Mouse (Mus musculus) layer of hippocampus, adult 11-12 months (tissue): ENCODE measurements around the gene Csf2rb.
A peak's percentile ranks its signal among the peaks of the same experiment; 100 is the strongest.
"Not testable (repeated sequence)": the region's sequence is repeated elsewhere in the genome, so short reads cannot be mapped to it uniquely, and the experiment has no call there.

Source experiments
- DNase-seq: peaks from one replicate; pipeline ENCODE4 v3.0.0; 2022; ENCODE audit warnings: low spot score

Csf2rb gene

DNA sequence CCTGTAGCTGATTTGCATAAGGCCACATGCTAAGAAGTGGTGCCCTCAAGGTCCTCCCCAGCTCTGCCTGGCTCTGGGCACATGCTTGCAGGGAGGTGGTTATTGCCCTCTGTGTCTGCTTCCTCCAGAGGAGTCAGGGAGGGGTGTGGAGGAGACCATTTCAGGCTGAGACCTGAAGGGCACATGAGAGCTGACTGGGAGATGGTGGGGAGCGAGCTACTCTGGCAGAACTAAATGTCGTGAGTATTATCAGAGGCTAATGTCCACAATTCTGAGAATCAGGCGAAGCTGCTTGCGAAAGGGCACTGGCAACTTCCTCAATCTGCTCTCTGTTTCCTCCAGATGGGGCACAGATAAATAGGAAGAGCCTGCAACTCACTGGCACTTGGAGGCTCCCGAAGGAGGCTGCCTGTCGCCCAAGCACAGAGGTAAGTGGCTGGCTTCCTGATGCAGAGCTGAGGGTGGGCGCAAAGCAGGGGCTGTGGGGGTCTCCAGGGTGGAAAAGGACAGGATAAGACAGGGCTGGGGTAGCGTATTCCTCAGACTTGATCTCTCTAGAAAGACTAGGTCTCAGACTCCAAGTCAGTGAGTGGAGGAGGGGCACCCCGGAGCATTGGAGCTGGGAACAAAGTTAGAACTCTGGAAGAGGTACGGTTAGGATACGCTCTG, at the start of gene Csf2rb:
Gene Csf2rb, plus strand, starts transcription at position 82 of the 669 bp plus-strand sequence.
- peak; percentile 23 for DNase-seq

DNA sequence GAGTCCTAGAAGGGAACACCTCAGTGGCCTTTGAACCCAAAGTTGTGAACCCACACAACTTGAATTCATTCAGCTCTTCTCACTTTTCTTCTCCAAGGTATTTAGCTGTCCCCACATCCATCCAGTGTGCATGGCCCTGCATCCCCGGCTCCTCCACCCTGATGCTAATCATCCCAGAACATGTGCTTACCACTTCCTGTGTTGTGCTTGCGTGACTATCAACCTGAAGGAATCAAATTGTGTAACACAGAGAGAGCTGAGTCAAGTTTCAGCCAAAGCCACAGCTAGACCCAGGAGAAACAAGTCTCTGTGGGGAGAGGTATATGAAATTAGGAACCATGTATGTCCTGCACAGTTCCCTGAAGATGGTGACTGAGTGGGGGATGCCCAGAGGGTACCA, 47.2 kb upstream of the Csf2rb start:
- no peak for DNase-seq

DNA sequence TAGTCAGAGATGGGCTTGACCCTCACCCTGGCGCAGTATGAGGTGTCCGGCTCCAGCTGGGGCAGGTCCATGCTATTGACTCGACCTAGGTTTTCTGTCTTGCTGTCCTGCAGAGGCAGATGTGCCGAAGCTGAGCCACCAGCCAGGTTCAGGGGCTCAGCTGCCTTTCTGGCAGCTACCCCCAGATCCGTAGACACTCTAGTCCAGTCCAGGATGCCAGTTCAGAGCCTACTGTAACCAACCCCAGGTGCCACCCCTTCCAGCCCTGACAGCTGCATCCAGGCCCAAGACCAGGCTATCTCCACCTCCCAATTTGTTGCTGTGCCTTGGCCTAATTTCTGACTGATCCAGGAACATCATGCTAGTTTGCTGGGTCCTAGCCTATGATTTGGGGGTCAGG, 37.6 kb upstream of the Csf2rb start:
- no peak for DNase-seq

DNA sequence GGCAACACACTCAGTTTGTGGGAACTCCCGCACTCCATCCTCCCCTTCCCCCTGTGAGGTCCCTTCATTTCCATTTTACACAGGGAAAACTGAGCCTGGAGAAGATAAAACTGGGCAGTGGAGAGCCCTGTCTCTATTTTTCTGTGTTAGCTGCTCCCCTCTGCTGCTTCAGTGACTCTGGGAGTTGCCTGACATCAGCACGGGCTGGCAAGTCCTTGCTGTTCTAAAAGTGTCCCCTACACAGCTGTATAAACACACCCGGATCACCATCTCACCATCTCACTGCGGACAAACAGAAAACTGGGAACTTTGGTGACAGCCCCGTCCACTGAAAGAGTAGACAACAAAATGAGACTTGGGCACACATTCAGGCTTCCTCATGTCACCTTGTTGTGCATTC, 35.8 kb upstream of the Csf2rb start:
- DNase-seq = not testable (repeated sequence)

DNA sequence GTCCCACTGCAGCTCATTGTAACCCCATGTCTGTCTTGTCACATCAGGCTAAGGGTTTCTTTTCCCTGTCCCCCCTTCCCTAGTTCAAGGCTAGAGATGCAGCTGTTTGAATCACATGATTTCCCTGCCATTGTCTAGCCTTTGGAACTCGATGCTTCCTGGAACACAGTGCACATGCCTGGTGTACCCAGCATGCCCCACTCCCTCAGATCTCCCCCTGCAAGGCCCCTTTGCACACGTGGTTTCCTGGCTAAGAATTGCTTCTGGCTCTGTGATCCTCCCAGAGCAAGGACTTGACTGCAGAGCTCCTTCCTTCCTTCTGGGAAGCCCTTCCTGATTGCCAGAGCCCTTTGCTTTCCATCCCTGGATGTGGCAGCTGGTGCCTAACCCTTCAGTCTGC, 32.3 kb upstream of the Csf2rb start:
- DNase-seq = not testable (repeated sequence)

DNA sequence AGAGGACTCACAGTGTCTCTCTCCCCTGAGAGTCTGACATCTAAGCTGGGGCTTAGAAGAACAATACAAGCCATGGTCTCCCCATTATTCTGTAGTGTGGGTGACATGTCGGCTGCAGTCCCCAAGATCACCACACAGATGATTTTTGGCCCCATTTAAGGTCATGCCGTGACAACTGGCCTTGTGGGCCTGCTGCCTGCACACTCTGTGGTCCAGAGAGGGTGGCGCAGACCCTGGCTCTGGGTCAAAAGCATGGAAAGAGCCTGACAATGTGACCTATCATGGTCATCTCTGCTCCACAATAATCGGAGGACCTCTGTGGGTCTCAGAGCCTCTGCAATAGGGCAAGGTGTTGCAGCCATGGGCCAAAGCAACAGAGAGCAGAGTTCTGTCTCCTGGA, 31.8 kb upstream of the Csf2rb start:
- DNase-seq = no peak

DNA sequence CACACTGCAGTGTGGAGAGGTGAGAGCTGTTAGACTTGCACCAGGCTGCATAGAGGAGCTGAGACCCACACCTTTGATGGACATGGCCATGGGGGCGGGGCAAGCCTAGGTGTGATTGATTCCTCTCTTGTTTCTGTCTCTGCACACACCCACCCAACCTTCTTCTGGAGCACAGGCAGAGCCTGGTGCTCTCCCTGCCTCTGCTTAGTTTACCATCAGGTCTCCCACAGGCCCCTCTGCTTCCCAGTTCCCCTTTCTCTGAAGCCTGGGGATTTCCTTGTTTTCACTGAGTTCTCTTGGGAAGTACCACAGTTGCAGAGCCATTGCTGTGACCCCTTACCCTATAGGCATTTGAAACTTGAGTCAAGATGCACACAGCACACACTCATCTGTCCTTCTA, 27.0 kb upstream of the Csf2rb start:
- DNase-seq = no peak

DNA sequence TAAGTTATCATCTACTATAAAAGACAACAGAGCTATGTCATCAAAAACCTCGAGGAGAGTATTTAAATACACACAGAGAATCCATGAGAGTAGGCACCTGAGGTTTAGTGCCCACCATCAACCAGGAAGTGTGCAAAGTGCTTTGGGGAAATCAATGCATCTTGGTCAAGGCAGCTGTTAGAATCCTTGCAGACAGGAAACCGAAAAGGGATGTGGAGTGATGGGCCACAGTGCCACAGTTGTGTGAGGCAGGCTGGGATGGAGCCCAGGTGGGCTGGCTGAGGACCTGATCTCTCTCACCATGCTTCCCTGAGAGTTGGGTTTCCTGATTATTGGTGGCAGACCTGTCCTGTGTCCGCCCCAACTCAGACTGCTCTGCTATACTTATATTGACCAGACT, 25.9 kb upstream of the Csf2rb start:
- no peak for DNase-seq

DNA sequence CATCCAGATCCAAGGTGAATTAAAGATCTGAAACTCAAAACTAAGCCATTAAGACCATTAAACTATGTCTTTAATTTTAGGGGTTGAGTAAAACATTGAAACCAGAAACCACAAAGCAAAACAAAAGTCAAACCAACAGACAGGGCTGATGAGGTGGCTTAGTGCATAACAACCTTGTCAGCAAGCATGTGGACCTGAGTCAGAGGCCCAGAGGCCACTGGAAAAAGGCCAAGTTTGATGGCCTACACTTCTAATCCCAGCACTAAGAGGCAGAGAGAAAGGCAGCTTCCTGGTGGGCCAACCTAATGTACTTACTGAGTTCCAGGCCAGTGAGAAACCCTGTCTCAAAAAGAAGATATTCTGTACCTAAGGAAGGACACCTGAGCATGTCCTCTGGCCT, 24.8 kb upstream of the Csf2rb start:
- no peak for DNase-seq

DNA sequence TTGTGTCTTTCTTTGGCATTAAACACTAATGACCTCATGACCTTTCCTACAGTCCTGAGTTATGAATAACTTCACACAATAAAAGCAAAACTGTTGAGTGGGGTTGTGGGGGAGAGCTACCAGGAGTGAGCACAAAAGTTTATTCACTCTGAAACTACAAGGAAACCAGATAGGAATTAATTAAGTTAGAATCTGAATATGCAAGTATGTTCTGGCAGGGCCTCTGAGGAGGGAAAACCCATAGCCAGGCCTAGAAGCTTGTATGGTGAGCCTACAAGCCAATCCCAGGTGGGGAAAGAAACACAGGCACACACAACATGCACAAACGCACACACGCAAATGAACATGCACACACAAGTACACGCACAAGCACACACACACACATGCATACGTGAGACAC, 22.8 kb upstream of the Csf2rb start:
- no peak for DNase-seq

DNA sequence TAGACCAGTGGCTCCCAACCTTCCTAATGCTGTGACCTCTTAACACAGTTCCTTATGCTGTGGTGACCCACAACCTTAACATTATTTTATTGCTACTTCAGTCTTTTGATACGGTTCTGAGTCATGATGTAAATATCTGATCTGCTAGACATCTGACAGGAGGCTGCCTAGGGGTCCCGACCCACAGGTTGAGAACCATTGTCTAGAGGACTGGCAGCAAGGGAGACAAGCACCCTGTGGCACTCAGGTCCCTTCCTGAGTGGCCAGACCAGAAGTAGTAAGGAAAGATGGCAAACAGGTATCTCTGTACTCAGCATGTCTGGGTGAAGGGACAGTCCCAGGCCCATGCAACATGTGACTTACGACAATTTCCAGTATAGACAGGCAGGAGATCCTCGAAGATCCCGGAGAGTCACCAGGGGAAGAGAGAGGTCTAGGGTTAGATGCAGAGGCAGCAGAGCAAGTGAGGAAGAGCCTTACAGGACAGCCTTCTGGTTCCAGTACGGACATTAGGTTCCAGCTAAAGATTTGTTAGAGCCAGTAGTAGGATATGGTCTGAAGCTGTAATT, 21.8 kb upstream of the Csf2rb start:
- no peak for DNase-seq

DNA sequence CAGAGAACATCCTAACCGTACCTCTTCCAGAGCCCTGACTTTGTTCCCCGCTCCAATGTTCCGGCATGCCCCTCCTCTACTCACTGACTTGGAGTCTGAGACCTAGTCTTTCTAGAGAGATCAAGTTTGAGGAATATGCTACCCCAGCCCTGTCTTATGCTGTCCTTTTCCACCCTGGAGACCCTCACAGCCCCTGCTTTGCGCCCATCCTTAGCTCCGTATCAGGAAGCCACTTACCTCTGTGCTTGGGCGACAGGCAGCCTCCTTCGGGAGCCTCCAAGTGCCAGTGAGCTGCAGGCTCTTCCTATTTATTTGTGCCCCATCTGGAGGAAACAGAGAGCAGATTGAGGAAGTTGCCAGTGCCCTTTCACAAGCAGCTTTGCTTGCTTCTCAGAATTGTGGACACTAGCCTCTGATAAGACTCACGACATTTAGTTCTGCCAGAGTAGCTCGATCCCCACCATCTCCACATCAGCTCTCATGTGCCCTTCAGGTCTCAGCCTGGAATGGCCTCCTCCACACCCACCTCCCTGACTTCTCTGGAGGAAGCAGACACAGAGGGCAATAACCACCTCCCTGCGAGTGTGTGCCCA, 20.1 kb upstream of the Csf2rb start, which contains the start of gene Csf2rb2:
Gene Csf2rb2, minus strand, starts transcription at position 381 of the 593 bp plus-strand sequence.
- DNase-seq = peak; percentile 11

DNA sequence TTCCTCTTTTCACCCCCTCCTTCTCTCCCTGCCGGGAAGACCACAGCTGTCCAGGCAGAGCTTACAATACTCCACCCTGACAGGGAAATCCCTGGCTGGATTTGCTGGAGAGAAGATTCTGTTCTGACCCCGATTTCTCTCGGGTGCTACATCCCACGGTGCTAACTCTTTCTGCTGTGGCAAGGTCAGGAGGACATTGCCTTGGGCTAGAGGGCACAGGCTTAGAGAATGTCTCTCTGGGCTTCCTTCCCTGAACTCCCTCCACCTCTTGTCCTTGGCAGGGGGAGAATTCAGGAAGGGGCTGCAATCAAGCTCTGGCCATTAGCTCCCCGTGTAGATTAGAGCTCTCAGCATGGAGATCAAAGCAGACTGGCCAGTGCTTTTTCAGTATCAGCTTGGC, 15.7 kb upstream of the Csf2rb start:
- no peak for DNase-seq

DNA sequence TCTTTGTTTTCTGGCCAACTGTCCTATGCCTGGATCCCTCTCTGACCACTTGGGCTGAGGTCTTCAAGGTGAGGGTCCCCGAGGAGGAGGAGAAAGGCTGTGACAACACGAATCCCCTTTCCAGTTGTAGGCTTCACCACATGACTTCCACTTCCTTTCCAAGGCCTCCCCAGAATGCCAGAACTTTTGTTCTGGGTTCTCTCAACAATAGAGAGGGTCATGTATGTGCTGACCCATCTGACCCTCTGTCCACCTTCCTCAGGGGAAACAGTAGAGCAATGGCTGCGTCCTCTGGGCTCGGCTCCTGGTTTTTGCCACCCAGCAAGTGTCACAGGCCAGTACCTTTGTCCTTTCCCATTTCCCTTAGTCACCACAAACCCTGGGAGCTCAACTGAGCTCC, 14.6 kb upstream of the Csf2rb start:
- no peak for DNase-seq

DNA sequence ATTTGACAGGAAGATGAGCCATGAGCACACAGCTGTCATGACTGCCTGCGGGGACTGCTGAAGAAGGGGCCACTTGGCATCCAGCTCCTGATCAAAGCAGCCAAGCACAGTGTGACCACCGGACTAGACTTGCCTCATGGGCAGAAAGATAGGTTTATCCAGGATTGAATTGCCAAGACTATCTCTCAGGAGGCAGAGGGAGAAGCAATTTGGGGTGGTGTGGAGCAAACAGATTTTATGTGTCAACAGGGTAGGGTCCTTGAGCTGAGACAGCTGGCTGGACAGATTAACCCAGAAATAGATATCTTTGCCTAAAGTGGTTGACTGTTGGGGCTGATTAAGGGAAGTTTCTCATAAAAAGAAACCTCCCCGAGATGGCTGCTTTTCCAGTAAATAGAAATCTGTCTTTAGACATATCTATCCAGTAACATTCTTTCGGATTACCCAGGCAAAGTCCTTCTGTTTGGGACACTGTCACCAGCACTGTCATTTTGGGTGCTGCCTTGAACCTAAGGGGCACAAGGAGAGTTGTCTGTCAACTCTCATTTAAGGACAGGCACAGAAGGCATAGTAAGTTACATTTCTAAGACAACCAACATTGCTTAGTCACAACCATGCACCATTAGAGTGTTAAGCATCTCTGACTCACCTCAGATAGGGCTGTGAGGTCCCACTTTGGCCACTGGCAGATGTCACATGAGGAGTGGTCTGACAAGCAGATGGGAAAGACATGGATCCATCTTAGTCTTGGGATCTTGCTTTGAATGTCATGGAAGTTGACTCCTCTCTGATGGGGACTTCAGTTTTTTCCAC, 12.9 kb upstream of the Csf2rb start:
- DNase-seq = not testable (repeated sequence)

DNA sequence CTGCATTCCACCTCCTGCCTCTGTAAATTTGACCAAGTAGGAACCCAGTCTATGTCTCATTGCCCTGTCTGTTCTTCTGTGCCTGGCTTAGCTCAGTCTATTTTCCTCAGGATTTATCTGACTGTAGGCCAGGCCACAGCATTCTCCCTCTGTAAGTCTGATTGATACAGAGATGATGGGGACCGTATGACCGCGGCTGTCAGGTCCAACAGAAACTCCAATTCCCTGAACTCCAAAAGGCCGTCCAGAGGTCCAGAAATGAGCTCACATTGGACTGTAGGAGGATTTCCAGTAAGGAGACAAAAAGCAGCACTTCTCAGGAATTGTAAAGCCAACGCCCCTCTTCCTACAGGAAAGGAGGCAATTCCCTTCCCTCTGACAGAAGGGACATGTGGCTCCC, 11.9 kb upstream of the Csf2rb start:
- not testable (repeated sequence) for DNase-seq

DNA sequence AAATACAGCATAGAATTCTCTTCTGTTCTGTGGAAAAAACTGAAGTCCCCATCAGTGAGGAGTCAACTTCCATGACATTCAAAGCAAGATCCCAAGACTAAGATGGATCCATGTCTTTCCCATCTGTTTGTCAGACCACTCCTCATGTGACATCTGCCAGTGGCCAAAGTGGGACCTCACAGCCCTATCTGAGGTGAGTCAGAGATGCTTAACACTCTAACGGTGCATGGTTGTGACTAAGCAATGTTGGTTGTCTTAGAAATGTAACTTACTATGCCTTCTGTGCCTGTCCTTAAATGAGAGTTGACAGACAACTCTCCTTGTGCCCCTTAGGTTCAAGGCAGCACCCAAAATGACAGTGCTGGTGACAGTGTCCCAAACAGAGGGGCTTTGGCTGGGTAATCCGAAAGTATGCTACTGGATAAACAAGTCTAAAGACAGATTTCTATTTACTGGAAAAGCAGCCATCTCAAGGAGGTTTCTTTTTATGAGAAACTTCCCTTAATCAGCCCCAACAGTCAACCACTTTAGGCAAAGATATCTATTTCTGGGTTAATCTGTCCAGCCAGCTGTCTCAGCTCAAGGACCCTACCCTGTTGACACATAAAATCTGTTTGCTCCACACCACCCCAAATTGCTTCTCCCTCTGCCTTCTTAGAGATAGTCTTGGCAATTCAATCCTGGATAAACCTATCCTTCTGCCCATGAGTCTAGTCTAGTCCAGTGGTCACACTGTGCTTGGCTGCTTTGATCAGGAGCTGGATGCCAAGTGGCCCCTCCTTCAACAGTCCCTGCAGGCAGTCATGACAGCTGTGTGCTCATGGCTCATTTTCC, 7.0 kb upstream of the Csf2rb start:
- DNase-seq = not testable (repeated sequence)

DNA sequence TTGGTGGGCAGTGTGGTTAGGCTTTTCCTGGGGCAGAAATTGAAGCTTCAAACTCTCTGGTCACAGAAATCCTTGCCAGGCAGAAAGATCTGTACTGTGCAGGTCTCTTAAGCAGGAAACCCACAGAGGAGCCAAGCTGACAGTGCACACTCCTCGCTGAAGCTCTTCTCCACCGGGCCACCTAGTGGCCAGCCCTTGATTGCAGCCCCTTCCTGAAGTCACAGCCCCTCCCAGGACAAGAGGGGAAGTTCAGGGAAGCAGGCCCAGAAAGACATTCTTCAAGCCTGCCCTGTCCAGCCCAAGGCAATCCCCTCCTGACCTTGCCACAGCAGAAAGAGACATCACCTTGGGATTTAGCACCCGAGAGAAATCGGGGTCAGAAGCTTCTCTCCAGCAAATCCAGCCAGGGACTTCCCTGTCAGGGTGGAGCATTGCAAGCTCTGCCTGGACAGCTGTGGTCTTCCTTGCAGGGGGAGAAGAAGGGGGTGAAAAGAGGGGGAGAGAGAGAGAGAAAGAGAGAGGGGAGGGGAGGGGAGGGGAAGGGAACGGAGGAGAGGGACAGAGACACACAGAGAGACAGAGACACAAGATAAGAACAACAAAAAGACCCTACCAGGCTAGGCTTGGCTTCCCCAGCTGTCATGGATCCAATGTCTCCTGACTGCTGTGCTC, 4.6 kb upstream of the Csf2rb start:
- peak; percentile 83 for DNase-seq

DNA sequence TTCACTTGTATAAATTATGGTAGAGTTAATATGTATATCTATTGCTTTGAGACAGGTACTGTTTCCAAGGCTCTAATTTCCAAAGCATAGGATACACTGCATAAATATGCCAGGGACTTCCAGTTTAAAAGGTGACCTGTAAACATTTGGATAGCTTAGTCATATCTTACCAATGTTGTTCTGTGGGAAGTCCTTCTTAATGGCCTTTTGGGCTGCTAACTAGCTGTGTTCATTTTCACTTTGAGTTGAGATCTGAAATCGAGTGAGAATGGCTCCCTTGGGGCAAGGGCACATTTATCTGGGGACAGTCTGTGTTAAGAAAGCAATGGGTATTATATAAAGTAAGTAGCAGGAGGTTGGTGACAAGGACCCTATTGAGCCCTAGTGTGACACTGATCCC, 2.2 kb upstream of the Csf2rb start:
- no peak for DNase-seq

DNA sequence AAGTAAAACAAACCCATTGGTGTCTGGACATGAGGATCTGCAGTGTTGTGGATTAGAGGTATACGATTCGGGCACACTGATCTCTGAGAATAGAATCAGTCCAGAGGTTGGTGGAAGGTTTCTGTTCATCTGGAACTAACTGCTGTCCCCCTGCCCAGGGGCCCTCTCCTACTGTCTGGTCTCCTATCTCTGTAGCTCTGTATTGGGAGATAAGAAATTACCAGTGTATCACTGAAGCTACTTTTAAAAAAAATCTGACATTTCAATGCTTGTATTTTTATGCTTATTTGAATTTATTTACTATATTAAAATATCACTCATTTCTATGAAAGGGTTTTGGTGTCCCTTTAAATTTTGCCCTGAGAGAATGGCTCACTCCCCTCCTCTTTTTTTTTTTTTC, 1.3 kb upstream of the Csf2rb start:
- DNase-seq = no peak

DNA sequence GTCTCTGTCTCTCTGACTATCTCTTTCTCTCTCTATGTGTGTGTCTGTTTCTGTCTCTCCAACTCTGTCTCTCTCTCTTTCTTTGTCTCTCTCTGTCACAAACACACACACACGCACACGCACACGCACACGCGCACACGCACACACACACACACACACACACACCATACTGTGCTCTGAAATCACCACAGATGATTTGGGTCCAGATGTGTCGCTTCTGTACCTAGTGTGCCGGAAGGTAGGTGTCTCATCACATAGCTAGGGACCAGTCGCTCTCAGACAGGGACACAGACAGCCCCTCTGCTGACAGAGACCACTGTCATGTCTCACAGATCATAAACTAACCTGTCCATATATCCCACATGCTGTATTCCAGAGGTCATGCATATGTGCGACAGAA, 1.2 kb downstream of the Csf2rb start:
- DNase-seq = no peak
